Mouse (Mus musculus) spleen, postnatal 10 days (tissue): ENCODE data around the gene Col19a1.

Experiments used
- DNase-seq, 2 experiments: peaks; one replicate each; pipeline ENCODE4 v3.0.0; 2021 to 2022; ENCODE audit warnings: low spot score in 2 of 2

Col19a1 gene

DNA sequence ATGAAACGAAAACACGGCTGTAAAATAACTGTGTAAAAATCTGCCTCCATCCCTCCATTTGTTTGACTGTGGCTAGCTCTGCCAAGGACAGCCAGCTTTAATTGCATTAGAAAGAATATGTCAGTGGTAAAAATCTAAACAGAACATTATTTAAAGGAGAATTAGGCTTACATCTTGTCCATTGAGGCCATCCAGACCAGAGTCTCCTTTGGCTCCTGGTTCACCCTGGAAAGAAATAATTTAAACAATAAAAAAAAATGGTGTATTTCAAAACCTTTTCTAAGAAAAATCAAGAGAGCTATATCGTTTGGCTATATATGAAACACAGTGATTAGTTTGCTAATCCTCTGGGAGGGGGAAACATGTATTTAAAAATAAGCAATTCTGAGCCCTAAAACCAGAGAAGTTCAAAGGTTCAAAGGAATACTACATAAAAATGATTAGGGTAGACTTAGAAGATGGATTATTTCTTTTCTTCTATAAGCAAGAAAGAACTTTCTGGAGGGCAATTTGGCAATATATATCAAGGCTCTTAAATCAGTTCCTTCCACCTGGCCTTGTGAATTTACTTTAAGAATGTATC lies 125.9 kb downstream of the Col19a1 start:
- DNase-seq = no peak

DNA sequence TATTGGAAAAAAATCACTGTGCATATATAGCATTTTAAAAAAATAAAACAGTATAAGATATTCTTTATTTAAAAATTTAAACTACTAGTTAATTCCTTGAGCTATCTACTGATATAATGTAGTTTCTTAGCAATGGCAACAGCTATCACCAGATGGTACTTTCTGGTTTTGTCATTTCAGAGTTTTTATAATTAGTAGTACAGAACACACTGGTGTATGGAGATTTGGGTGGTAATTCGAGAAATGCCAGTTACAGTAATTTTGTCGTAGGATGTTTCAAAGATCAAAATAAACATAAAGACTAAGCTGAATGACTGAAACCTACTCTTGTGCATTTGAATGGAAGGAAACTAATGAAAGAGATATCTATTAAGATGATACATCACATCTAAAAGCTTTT lies 129.3 kb downstream of the Col19a1 start:
- DNase-seq = no peak

DNA sequence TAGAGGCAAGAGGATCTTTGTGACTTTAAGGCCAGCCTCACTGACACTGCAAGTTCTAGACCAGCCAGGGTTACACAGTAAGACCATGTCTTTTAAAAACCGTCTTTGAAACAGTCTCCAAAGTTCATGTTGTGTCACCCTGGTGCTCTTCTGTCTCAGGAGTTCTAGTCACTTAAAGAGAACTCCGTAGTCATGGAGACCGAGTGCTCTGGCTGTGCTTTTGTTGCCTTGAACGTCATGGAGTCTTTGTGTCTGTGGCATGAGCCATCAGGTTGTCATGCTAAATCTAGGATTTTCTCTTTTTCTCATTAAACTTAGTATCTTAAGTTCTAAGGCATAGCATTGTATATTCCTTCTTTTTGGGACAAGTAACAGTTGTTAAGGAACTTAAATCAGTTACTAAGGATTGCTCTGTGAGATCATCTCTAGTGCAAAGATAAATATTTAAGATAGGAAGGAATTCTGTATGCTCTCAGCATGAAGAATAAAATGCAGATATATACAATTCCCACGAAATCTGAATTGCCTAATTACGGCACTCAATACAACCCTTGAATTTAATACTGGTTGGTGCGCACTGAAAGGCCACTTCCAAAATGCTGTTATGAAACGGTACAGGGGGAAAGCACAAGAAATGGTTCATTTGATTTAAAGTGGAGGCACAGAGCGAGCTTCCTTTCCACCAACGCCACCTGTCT lies 134.6 kb downstream of the Col19a1 start:
- no peak for DNase-seq

DNA sequence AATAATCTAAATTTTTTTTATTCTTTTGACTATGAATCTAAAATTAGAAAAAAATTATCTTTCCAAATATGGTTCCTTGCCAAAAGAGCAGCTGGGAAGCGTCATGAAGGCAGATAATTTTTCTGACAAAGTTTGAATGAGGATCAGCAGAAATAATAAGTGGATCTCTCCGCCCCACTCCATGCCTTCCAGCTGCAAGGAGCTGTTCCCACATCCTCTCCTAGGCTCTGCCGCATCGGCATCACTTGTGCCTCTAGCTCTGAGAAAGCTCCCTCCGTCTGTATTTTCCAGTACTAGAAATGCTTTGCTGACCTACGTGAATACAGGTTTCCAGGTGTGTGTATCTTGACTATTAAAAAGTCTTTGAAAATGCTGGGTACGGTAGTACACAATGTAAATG lies 135.1 kb downstream of the Col19a1 start:
- no peak for DNase-seq

DNA sequence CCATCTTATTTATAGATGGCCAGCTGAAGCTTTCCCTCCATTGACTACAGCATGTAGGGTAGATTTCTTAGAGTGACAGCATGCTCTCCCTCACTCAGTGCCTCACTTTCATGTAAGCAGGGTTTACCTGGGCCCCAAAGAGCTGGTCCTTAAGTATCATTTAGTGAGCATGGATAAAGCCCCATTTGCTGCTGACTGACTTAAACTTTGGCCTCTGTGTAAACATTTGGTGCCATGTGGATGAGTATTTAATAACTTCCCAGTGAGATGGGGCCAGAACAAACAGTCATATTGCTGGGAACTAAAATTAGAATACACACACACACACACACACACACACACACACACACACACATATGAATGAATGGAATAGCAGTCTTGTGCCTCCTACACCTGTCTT lies 149.8 kb downstream of the Col19a1 start:
- no peak for DNase-seq

DNA sequence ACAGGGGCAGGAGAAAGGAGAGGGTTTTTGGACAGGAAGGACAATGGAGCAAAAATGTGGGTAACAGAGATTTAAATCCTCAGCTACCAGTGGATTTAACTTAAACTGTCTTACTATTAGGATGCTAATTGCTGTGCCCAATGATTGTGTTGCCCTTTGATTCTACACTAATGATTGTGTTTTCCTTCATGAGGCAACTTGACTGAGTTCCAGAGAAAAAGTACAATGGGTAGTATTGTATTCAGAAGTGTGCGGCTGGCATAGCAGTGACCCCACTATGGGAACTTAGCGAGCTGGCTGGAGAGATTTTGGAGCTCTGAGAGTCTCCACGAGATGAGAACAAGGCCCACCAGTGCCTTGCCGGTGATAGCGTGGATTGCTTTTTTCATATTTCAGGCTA lies 159.0 kb downstream of the Col19a1 start:
- DNase-seq = no peak

DNA sequence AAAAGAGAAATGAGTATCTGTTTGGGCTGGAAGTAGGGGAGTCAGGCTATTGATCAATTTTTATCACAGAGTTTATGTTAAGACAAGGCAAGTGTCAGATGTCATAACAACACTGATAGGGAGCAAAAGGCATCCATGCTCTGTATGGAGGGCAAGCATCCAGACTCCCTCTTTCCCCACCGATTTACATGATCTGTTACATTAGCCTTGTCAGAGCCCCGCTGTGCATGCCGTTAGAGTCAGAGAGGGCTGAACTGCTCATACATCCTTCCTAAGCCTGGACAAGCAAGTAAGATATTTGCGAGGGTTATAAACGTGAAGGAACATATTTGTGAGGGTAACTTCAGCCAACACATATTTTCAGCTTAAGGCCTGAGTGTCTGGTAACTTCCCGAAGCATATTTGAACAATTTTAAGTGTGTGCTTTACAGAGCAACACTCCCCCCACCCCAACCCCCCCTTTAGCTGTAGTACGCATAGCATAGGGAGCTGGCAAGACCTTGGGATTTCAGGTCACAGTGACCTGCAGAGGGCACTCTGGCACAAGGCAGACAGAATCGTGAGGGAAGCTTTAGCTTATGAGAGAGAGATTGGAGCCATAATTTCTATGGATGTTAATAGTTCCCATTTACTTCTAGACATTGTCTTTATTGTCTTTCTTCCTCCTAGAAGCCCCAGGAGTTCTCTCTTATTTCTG lies 209.0 kb downstream of the Col19a1 start:
- DNase-seq = peak in 1 of 2 experiments; percentile 19

DNA sequence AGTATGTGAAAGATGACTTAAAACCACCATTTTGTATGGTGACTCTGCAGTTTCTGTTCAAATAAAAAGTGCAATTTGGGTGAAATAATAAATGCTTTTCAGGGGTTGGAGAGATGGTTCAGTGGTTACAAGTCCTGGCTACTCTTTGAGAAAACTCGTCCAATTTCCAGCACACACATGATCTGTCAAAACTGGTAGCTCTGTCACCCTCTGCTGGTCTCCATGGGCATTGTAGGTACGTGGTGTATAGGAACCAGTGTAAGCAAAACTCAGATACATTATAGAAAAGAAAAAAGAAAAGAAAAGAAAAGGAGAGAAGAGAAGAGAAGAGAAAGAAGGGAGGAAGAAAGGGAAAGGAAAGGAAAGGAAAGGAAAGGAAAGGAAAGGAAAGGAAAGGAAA lies 212.4 kb downstream of the Col19a1 start:
- DNase-seq = no peak

DNA sequence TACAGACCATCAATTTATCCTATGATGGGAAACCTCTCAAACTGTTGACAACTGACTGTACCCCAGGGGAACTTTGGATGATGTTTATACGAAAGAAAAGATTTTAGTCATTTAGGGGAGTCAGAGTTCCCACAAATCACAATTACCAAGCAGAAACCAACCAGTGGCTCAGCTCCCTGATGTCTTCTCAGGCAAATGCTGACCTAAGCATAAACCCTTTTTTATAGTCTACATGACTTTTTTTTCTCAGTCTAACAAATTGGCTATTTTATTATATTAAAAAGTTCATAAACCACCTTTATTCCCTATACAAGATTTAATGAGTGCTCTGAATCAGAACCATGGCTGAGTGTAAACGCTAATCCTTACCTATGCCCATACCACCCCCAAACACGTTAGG lies 213.6 kb downstream of the Col19a1 start:
- DNase-seq = no peak

DNA sequence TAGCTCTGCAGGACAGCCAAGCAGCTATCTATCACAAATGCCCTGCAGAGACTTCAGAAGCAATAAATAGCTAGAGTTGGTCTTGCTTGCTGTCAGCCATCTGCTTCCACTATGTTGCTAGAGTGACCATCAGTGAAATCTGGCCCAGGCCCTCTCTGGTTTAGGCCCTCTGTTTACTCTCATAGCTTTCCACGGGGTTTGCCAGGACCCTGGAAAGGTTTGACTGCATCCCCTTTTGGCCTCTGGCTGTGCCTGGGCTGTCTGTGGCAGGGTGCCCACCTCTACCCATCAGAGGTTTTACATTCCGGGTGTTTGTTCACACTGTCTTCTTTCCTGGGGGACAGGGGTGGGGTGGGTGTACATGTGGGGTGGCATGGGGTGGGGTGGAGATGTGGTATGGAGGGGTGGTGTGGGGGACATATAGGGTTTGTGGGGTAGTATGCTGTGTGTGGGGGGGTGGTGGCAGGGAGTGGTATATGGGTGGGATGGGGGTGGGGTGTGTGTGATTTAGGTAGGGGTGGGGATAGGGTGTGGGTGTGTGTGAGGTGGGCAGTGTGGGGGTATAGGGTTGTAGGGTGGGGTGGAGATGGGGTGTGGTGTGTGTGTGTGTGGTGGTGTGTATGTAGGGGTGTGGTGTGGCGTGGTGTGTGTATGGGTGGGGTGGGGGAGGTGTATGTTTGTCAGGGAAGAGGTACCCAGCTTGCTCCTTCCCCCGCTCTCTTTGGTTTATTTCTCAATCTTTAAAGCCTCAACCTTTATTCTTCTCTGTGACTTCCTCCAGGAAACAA lies 214.6 kb downstream of the Col19a1 start:
- DNase-seq = no peak

DNA sequence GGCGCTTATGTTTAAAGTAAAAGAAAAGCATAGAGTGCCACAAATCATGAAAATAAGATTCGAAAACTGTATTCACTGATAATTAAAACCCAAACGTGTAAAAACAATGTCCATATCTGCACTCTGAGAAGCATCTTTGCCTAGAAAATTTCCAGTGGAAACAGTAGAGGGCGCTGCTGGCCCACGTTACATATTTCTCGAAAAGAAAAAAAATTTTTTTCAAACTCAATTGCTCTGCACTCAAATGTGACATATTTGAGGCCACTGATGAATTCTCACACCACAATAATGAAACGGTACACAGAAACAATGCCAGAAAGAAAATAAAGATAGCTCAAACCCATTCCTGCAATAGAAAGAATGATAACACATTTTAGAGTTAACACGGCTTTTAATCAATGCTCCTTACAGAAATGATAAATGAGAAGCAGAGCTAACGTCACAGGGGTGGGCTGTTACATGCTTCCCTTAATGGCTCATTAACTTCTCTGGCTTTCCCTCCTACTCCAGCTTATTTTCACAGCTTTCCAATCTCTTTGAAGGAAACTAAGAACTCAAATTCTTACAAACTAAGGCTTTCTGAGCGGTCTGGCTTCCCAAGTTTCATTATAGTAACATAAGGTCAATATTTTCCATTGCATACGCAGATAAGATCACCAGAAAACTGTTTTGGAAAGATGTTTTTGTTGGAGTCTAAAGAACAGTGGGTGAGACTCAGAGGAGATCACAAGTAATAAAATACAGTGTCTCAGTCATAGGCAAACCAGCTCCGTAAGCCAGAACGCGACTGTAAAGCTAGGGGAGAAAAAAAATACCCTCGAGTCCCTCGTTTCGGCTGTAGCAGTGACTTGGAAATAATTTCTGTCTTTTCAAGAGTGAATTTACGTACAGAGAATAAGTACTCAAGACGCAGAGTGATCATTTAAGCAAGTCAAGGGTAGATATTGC lies 219.4 kb downstream of the Col19a1 start:
- no peak for DNase-seq

DNA sequence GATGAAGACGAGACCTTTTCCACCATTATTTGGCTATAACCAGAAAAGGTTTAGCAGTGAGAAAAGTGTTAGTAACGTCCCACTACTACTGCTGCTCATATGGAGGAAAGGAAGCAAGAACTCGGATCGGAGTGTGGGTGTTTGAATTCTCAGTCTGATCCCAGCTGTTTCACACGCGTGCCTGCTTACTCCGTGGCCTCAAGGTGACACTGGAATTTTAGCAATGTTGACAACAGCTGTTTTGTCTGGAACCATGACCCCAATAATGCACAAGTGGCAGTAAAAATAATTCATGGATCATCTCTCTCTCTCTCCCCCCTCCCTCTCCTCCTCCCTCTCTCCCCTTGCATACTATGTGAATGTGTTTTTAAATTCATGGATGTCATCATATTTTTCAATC lies 222.5 kb downstream of the Col19a1 start:
- DNase-seq = no peak

DNA sequence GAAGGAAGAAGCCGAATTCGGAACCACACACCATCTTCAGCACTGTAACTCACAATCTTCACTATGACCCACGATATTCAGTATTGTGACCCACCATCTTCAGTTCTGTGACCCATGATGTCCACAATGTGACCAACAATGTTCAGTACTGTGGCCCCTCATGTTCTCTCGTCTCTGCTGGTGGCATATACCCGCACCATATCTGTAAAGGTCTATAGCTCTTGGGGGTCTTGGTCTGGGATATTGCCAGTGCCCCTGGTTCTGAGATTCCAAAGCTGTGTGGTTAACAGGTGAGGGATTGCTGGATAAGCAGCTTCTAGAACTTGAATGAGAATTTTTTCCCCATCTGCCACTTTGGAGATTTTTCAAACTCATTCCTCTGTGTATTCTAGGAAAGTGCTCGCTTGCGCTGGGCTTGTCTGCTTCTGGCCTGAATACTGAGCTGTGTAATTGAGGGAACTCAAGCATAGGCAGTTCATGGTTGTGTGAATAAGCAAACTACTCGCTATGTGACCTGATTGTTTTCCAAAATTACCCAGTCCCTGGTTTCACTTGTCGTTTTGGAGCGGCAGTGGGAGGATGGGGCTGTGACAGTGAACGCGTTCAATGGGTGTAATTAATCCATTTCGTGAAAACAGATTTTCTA lies 225.2 kb downstream of the Col19a1 start:
- no peak for DNase-seq

DNA sequence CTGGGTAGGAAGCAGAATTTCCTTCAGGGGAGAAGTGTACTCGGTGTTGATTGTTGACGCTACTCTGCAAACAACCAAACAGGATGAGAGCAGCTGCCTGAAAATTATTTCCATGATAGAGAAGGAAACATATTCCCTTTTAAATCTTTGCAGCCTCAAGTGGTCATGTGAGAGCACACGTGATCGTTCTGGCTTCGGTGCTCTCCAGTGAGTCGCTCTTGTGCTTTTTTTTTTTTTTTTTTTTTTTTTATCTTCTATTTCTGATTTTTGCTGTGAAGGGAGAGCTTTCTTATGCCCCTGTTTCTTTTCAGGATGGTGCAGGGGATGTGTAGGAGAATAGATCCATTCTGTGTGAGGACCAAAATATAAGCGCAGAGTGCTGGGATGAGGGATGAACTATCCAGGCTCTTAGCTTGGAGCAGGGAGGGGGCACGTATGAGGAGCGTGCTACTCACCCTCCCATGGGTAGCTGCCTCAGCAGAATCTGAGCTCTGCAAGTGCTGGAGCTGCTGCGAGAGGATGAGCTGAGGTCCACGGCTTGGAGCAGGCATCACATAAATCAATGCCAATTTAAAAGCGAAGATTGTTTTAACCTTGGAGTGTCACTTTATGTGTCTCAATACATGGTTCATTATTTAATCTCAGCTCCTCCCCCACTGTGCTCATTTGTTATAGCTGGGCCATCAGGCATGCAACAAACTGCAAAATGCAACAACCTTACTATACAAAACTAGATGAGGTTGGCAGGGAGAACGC lies 237.6 kb downstream of the Col19a1 start:
- DNase-seq = no peak

DNA sequence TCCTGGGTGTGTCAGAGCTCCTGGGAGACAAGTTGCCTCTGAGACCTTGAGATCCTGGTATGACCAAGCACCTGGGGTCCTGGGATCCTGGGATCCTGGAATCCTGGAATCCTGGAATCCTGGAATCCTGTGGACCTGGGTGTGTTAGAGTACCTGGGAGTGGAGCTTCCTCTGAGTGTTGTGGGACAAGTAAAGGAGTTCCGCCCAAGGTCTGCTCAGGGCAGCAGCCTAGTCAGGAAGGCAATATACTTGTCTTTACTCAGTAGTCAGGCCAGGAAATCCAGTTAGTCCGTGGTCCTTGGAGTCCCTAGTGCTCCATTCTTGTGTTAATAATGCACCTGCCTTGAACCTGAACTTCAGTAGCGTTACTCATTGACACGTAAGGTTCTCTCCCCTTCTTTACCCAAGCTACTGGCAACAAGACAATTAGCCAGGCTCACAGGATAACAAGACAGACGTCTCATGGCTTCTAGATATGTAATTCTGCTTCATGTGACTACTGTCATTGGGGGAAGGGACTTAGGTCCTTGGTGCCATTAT lies 239.6 kb downstream of the Col19a1 start:
- no peak for DNase-seq

DNA sequence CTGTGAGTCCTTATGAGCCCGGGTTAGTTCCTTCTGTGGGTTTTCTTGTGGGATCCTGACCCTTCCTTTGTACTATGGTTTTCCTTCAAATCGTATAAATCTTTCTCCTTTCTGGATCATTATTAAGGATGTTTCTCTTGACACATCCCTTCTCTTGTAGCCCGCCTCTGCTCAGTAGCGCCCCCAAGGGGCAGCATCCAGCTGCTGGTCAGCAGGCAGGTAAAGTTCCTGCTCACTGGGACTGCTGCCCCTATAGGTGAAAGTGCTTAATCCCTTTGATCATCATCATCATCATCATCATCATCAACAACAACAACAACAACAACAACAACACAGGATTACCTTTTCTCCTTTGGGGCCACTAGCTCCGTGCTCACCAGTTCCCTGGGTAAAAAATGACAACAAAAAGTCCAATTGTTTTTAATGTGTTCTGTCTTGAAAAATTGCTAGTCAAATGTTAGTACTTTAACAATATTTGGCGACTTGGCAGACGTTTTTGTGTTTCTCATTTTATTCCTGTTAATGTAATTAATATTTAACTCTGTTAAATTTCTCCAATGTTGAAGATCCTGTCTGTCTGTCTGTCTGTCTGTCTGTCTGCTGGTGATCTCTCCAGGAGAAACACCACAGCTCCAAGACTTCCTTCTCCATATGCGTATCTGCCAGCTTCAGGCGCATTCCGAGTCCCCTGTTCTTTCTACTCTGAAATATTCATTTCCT lies 249.6 kb downstream of the Col19a1 start:
- no peak for DNase-seq

DNA sequence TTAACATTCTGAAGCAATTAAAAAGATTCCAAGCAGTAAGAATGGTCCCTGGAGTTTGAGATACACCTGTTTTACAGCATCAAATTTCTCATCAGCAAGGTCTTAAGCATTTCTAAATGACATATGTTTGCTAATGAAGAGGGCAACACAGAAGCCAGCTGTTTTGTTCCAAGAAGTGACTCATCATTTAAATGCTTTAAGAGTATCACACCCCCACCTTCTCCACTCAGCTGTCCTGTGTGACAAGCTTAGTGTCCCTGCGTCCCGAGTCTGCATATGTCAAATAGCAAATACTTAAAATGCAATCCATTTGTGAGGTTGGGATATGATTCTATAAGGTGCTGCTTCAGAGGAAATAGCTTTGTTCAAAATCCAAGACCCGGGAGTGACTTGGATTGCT lies 251.2 kb downstream of the Col19a1 start:
- DNase-seq = no peak

DNA sequence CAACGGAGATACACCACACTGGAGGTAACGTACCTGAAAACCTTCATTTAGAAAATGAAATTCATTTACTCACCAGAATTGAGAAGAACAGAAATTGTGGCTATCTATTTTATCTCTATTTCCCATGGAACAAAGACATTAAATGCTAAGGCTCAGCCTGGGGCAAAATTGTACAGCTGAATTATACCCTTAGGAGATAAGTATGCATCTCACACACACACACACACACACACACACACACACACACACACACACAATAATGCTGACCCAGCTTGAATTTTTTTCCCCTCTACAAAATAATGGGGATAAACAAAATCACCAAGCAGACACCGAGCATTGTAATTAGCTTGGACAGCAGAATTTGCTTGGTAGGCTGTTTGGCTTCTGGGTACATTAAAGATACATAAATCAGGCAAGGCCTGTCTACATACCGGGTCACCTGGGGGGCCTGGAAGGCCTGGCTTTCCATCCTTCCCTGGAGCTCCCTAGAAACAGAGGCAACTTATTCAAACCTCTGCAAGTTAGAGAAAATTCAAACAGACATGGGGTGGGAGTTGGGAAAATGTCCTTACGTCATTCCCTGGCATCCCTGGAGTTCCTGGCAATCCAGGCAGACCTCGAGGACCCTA lies 270.2 kb downstream of the Col19a1 start:
- DNase-seq = no peak

DNA sequence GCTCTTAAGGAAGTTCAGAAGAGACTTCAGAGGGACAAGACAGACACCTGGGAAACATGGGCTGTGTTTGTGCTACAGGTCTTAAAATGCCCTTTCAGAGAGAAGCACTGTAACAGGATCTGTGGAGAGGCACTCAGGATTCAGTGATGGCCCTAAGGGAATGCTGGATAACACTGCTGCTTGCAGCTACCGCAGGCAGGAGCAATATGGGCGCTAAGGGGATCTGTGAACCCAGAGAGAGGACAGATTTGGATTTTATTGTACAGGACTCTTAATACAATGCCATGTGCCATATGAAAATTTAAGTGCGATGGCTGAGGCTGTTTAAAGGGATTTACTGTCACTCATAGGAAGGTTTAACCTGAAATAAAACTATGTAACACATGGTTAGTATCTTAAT lies 270.8 kb downstream of the Col19a1 start:
- DNase-seq = no peak
